Mouse (Mus musculus) layer of hippocampus, adult 9-11 months (tissue): ENCODE measurements at regions not wholly inside any gene's neighbourhood (a gene's known extent, or its start where the extent isn't known, plus 50 kb on each side); places are given as distances from the start of the nearest gene placed in this dataset.
"Not testable (repeated sequence)": the region's sequence is repeated elsewhere in the genome, so short reads cannot be mapped to it uniquely, and the experiment has no call there.

Source experiments
- DNase-seq: peaks from one replicate; pipeline ENCODE4 v3.0.0; 2022

DNA sequence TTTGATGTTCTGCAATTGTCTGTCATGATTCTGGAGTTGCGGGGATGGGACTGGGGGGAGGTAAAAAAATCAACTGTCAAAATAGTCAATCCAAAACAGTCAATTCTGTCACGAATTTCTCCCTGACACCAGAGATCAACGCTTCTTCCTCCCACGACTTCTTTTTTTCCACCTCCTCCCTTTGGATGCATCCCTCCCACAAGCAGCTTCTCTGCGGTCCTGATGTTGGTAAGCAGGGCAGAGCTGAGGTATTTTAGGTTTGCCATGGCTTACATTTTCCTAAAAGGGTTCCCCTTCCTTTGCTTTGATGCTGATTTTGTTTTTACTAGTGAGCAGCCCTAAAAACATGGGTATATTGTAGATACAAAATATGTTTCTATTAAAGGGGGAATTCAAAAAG, 209.7 kb downstream of the Cd47 start:
- no peak for DNase-seq

GRCm38 (mm10) chr16:50010532-50010971, 210.2 kb downstream of the Cd47 start:
- peak; percentile 23 for DNase-seq

- no peak for DNase-seq
These were observed 223.6 kb downstream of the Cd47 start for GRCm38 (mm10) chr16:50023885-50024284.

DNA sequence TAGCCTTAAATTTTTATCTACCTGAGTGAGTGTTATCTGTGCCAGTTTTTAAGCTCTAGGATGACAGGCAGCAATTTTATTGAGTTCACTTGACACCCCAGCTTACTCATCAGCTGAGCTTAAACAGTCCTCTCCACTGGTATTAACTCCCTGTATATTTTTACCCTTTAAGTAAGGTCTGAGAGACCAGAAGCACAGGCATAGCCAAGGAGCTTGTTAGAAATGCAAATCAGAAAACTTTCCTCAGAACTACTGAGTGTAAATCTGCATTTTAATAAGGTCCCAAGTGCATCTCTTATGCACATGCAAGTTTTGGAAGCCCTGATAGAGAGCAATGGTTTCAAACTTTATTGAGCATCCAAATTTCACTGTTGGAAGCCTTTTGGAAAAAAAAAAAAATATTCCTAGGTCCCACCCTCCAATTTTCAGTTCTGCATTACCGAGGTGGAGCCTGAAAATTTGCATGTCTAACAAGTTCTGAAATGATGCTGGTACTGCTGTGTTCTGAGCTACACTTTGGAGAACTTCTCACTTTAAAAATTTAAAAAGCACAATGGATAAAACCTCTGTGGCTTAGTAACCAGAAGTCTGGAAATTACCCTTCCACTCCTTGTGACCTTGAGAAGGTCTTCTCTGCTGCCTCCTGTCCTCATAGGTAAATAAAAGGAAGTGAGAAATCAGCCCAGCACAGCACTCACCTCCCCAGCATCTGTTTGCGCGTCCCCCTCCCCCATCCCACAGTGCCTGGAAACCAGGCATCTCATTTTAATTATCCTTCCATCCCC, 226.0 kb downstream of the Cd47 start:
- DNase-seq: no peak

- no peak for DNase-seq
These were observed 226.9 kb downstream of the Cd47 start for GRCm38 (mm10) chr16:50027189-50027588.

- no peak for DNase-seq
These were observed 229.4 kb downstream of the Cd47 start for GRCm38 (mm10) chr16:50029711-50030110.

- not testable (repeated sequence) for DNase-seq
These were observed 230.0 kb downstream of the Cd47 start for GRCm38 (mm10) chr16:50030355-50030754.

- no peak for DNase-seq
These were observed 230.6 kb downstream of the Cd47 start for GRCm38 (mm10) chr16:50030905-50031369.

- no peak for DNase-seq
These were observed 232.5 kb downstream of the Cd47 start for GRCm38 (mm10) chr16:50032798-50033197.

DNA sequence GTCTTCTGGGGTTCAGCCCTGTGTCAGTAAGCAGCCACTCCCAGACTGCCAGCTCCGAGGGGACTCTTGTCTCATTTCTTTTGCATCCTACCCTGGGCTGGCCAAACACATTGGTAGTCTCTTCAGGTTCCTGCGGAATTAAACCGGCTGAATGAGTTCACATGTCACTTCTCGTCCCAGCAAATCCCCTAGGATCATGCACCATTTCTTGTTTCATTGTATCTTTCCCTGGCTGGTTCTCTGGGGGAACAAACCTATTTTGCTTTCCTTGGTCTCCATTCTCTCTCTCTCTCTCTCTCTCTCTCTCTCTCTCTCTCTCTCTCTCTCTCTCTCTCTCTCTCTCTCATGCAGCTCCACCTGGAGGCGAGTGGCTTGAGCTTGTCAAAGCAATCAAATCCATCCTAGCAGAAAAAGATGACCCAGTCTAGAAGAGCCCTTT, 236.0 kb downstream of the Cd47 start:
- no peak for DNase-seq

DNA sequence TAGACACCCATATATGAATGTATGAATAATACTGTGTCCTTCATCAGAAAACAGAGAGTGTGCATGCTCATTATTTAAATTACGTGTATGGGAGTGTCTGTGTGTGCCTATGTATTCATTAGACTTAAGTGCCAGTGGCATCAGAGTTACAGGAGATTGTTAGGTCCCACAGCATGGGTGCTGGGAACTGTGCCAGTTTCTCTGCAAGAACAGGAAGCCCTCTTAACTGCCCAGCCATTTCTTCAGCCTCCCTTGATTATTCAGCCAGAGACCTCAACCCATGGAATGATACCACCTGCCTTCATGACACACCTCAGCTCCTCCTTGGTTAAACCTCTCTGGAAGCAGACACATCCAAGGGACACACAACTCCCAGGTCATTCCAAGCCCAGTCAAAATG, 243.8 kb downstream of the Cd47 start:
- no peak for DNase-seq

GRCm38 (mm10) chr16:50045552-50046547, 245.5 kb downstream of the Cd47 start:
- DNase-seq: peak; percentile 80

- DNase-seq: no peak
These were observed 263.2 kb downstream of the Cd47 start for GRCm38 (mm10) chr16:50063540-50063939.

- DNase-seq: no peak
These were observed 265.2 kb downstream of the Cd47 start for GRCm38 (mm10) chr16:50065336-50066082.

- DNase-seq: no peak
These were observed 268.7 kb downstream of the Cd47 start for GRCm38 (mm10) chr16:50069033-50069432.

- no peak for DNase-seq
These were observed 270.4 kb downstream of the Cd47 start for GRCm38 (mm10) chr16:50070728-50071127.

- DNase-seq: no peak
These were observed 272.6 kb downstream of the Cd47 start for GRCm38 (mm10) chr16:50072853-50073360.

GRCm38 (mm10) chr16:50073979-50074378, 273.6 kb downstream of the Cd47 start:
- no peak for DNase-seq

DNA sequence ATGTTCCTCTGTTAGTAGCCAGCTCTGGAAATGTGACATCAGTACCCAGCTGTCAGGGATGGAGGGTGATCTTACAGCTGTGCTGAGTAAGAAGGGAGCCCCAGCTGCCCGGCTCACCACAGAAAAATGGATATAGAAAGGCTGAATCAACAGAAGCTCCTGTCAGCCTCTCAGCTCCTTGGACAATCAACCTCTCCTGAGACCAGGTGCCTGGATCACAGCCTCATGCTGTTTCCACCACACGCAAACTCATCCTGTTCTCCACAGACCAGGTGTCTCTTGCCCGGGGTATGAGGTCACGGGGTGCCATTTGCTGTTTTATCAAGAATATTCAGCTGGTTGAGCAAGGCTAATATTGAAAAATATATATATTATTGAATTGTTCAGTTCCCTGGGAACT, 275.3 kb downstream of the Cd47 start:
- no peak for DNase-seq

DNA sequence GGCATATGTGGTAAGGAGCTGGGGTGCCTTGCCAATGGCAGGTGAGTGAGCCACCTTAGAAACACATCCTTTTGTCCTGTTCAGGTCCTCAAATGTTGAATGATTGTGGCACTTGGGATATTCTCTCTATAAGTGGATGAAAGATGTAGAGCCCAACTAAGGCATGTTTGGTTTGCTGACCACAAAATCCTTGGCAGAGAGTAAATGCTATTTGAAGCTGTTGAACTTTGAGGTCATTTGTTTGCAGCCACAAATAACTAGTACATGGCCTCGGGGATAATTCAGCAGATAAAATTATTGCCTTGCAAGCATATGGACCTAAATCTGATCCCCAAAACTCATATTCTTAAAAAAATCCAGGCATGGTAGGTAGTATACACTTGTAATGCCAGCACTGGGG, 281.2 kb downstream of the Cd47 start:
- no peak for DNase-seq

DNA sequence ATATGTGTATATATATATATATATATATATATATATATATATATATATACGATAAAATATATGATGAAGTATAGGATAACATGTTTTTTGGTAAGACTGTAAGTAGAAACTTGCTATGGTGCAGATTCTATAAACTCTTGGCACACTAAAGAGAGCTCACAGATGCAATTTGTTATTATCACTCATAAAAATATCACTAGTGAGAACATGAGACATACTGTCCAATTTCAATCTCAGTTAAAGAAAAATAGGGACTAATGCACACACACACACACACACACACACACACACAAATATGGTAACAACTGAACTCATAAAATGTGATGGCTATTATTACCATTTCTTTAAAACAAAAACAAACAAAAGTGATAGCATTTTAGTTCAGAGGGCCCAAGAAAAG, 292.0 kb downstream of the Cd47 start:
- no peak for DNase-seq

- no peak for DNase-seq
These were observed 292.4 kb downstream of the Cd47 start for GRCm38 (mm10) chr16:50092780-50093179.
